9 mouse cellular contexts compared by ENCODE assay signal in the genomic region with DNA sequence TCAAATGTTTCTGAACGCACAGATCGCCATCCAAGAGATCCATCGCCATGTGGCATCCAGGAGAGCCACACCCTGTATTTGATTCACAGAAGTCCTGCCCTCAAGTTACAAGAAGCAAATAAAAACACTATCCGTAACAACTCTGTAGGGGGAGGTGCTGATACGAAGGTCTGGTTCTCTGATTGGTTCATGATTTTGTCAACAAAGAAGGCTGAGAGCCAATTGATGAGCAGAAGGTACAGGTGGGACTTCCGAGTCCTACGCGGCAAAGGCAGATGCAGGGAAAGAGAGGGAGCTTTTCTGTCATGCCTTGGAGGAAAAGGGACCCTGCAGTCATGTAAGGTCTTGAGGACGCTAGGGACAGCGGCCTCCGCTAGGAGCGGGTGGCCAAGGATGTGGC. TPM values are rescaled to one million over a fixed set of nuclear protein-coding genes. Genes with fewer than 3 reads are reported as not detected.
DNase-seq lines count a peak whose midpoint lies in the region; ATAC-seq and TF ChIP-seq lines count a peak whose summit lies in the region.
"Had no signal": no experiment of that assay in that cellular context is flagged by ENCODE, and none has a peak within 500 bp of the region (broad histone marks: within the 10 kb centered on the region; RNA-seq: fewer than 3 reads in every experiment).

No protein-coding gene starts in this region.

- no peaks in the 10 kb centered on the region for H3K27me3 ChIP-seq in heart, embryonic 10.5 days (ENCODE audit: insufficient read depth, poor library complexity, severe bottlenecking)
- no peaks in the 10 kb centered on the region for H3K27me3 ChIP-seq in hindbrain, embryonic 14.5 days (ENCODE audit: control insufficient read depth, insufficient read depth, low read length)
- no peaks in the 10 kb centered on the region for H3K27me3 ChIP-seq in midbrain, embryonic 11.5 days (ENCODE audit: control insufficient read depth, insufficient read depth, low read length)
- no peaks in the 10 kb centered on the region for H3K27me3 ChIP-seq in stomach, postnatal 0 days (ENCODE audit: control insufficient read depth, insufficient read depth, low read length)
- H3K27me3 ChIP-seq: liver, embryonic 15.5 days had no signal

- no peak overlapping the region for H3K9ac ChIP-seq in hindbrain, embryonic 14.5 days
- no peak overlapping the region for H3K9ac ChIP-seq in midbrain, embryonic 11.5 days (ENCODE audit: low read length)
- H3K9ac ChIP-seq in stomach, postnatal 0 days (ENCODE audit: low read length): no peak overlapping the region
- H3K9ac ChIP-seq: liver, embryonic 15.5 days had no signal

- peaks cover 56% of the 10 kb centered on the region for H3K4me1 ChIP-seq in heart, embryonic 10.5 days
- H3K4me1 ChIP-seq in hindbrain, embryonic 14.5 days (replicated peaks; ENCODE audit: control insufficient read depth, insufficient read depth, low read length): no peaks in the 10 kb centered on the region; the same call in 1 of the 2 replicates
- H3K4me1 ChIP-seq in midbrain, embryonic 11.5 days (ENCODE audit: control insufficient read depth, insufficient read depth, low read length): no peaks in the 10 kb centered on the region
- 0 out of 2 replicates have a peak, but pooled peaks cover 2% of the 10 kb centered on the region for H3K4me1 ChIP-seq in stomach, postnatal 0 days (replicated peaks; ENCODE audit: control insufficient read depth, insufficient read depth)

- 67% methylated on average over 12 of the region's 12 CpGs for WGBS in heart, embryonic 10.5 days
- 65% methylated on average over 12 of the region's 12 CpGs for WGBS in hindbrain, embryonic 14.5 days
- 65% methylated on average over 12 of the region's 12 CpGs for WGBS in midbrain, embryonic 11.5 days
- WGBS in stomach, postnatal 0 days: 84% methylated on average over 12 of the region's 12 CpGs

- TF ChIP-seq EP300 in stomach, postnatal 0 days (optimal IDR thresholded peaks at IDR 0.05): no peak

- no peaks in the 10 kb centered on the region for H3K9me3 ChIP-seq in heart, embryonic 10.5 days
- no peaks in the 10 kb centered on the region for H3K9me3 ChIP-seq in hindbrain, embryonic 14.5 days (ENCODE audit: control insufficient read depth, low read length)
- no peaks in the 10 kb centered on the region for H3K9me3 ChIP-seq in midbrain, embryonic 11.5 days (ENCODE audit: control insufficient read depth, low read length)
- H3K9me3 ChIP-seq in stomach, postnatal 0 days (ENCODE audit: control insufficient read depth, low read length): no peaks in the 10 kb centered on the region
- H3K9me3 ChIP-seq: liver, embryonic 15.5 days had no signal

- TF ChIP-seq CTCF in stomach, postnatal 0 days (IDR thresholded peaks at IDR 0.05; ENCODE audit: low read depth): no peak

- peak overlapping the region; percentile 27 for H3K4me2 ChIP-seq in hindbrain, embryonic 14.5 days (replicated peaks)
- H3K4me2 ChIP-seq in midbrain, embryonic 11.5 days: peak overlapping the region; percentile 26
- no peak overlapping the region for H3K4me2 ChIP-seq in stomach, postnatal 0 days (replicated peaks; ENCODE audit: low read depth)
- H3K4me2 ChIP-seq: liver, embryonic 15.5 days had no signal

- peak overlapping the region; percentile 40 for H3K4me3 ChIP-seq in heart, embryonic 10.5 days
- H3K4me3 ChIP-seq in hindbrain, embryonic 14.5 days (replicated peaks; ENCODE audit: low read length): peak overlapping the region; percentile 14
- peak overlapping the region; percentile 14 for H3K4me3 ChIP-seq in midbrain, embryonic 11.5 days (ENCODE audit: low read depth, low read length)
- no peak overlapping the region for H3K4me3 ChIP-seq in stomach, postnatal 0 days (ENCODE audit: low read depth, low read length)
- H3K4me3 ChIP-seq: liver, embryonic 15.5 days had no signal

- no peak for DNase-seq in heart, embryonic 10.5 days (ENCODE audit: low spot score)
- DNase-seq in heart, adult 9 months (ENCODE audit: low spot score in 2 of 2): no peak
- DNase-seq in brain, adult 2 months (ENCODE audit: low read depth, low spot score): peak; percentile 39
- no peak for DNase-seq in hindbrain, embryonic 14.5 days (ENCODE audit: low spot score)
- no peak for DNase-seq in midbrain, embryonic 11.5 days (ENCODE audit: low spot score, missing footprints)
- DNase-seq in right cerebral cortex, postnatal 36 days (ENCODE audit: low spot score in 2 of 2): no peak
- no peak for DNase-seq in stomach, postnatal 0 days (ENCODE audit: low spot score)
- no peak for DNase-seq in adrenal gland, postnatal 36 days

- ATAC-seq in hindbrain, embryonic 14.5 days (ENCODE audit: low FRiP score): no peak
- ATAC-seq in midbrain, embryonic 11.5 days (ENCODE audit: low FRiP score): no peak
- ATAC-seq in stomach, postnatal 0 days (ENCODE audit: low FRiP score, low TSS enrichment): no peak

- peak overlapping the region; percentile 85 for H3K27ac ChIP-seq in heart, embryonic 10.5 days
- no peak overlapping the region for H3K27ac ChIP-seq in hindbrain, embryonic 14.5 days
- no peak overlapping the region for H3K27ac ChIP-seq in midbrain, embryonic 11.5 days (ENCODE audit: low read depth, low read length)
- H3K27ac ChIP-seq in stomach, postnatal 0 days (replicated peaks): no peak overlapping the region
- H3K27ac ChIP-seq: liver, embryonic 15.5 days had no signal

- peaks cover 42% of the 10 kb centered on the region for H3K36me3 ChIP-seq in heart, embryonic 10.5 days
- no peaks in the 10 kb centered on the region for H3K36me3 ChIP-seq in hindbrain, embryonic 14.5 days (replicated peaks; ENCODE audit: control insufficient read depth, insufficient read depth)
- no peaks in the 10 kb centered on the region for H3K36me3 ChIP-seq in midbrain, embryonic 11.5 days (ENCODE audit: control insufficient read depth, insufficient read depth, low read length)
- H3K36me3 ChIP-seq in stomach, postnatal 0 days (ENCODE audit: control insufficient read depth, insufficient read depth, low read length): no peaks in the 10 kb centered on the region

RNA-seq across cellular contexts. Expression of a gene that starts 53.0 kb away (rescaled TPM):
- polyA plus RNA-seq in heart, embryonic 10.5 days (2016; fragmentation: Nextera tagmentation; extraction: Ambion mirVana): 148 and 160 TPM in 2 replicates
- polyA plus RNA-seq in hindbrain, embryonic 14.5 days (2014; fragmentation: Nextera tagmentation; extraction: Ambion mirVana): 3.6 and 3.9 TPM in 2 replicates
- 20.9 and 25.3 TPM in 2 replicates for polyA plus RNA-seq in midbrain, embryonic 11.5 days (2014; fragmentation: Nextera tagmentation; extraction: Ambion mirVana)
- 9.7 and 10.8 TPM in 2 replicates for polyA plus RNA-seq in stomach, postnatal 0 days (2015; fragmentation: Nextera tagmentation; extraction: Ambion mirVana)
- 1 to 10 TPM; 3.4 to 6.0 TPM for total RNA-seq in adrenal gland, postnatal 36 days (2021)
